Mouse (Mus musculus): ENCODE data around the gene Myo18b.

DNA sequence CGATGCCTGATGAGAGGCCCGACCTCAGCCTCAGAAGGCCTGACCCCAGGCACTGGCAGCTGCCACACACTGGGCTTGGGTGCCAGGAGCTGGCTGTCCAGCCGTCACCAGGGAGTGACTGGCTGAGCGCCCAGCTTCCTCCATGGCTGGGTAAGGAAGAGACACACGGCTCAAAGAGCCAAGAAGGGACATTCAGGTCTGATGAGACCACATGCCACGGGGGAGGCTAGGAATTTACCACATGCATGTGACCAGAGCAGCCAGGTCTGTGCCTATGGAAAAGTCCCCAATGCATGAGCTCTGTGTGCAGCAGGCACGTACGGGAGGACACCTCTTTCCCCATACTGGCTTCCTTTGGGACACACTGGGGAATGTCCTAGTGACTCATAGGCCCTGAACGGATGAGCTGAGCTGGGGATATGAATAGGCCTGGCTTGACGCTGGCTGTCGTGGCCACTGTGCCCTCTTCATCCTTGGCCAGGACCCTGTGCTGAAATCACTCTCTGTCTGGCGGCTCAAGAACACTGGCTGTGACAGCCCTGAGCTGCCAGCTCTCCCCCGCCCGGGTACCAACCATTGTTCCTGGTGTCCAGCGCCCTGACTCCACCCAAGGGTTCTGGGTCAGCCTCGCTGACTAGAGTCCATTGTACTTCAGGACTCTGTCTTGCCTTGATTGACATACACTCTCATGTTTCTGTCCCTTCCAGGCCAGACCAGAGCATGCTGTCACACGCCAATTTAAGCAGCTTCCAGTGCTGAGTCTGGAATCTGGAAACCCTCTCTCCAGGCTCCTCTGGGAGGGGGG, 9.3 kb downstream of the Myo18b start:
- TF ChIP-seq POLR2A (IDR thresholded peaks at IDR 0.05; ENCODE audit: low read depth, low read length) = no peak
- TF ChIP-seq CTCF (IDR thresholded peaks at IDR 0.05; ENCODE audit: extremely low read depth, insufficient read depth, insufficient read length, insufficient replicate concordance) = no peak

Measured in spleen, adult 2 months (tissue).